Mouse (Mus musculus) forebrain, embryonic 13.5 days (tissue): ENCODE data around the gene Olfr1045. TPM values are rescaled to one million over a fixed set of nuclear protein-coding genes. Genes with fewer than 3 reads are reported as not detected.
"Not testable (repeated sequence)": the region's sequence is repeated elsewhere in the genome, so short reads cannot be mapped to it uniquely, and the experiment has no call there.

Experiments
- ATAC-seq: fragments of 200-750 bp; cut with Nextera tagmentation; 2 replicates; pipeline ENCODE4 v1.8.0; 2017
- H3K27ac ChIP-seq: fragments of 300-500 bp; sonication (generic); 2 replicates; pipeline ENCODE4 v1.5.1; 2015; ENCODE audit warnings: inconsistent platforms, mild to moderate bottlenecking, moderate library complexity
- H3K27me3 ChIP-seq: fragments of 300-500 bp; sonication (generic); 2 replicates; pipeline ENCODE4 v1.6.1; 2015; ENCODE audit warnings: mild to moderate bottlenecking, inconsistent platforms
- H3K36me3 ChIP-seq: fragments of 300-500 bp; sonication (generic); 2 replicates; pipeline ENCODE4 v1.6.1; 2015; ENCODE audit warnings: mild to moderate bottlenecking, inconsistent platforms; ENCODE audit not compliant: poor library complexity, severe bottlenecking
- H3K4me1 ChIP-seq: fragments of 300-500 bp; sonication (generic); 2 replicates; pipeline ENCODE4 v1.6.1; 2015; ENCODE audit warnings: inconsistent platforms
- H3K4me2 ChIP-seq: fragments of 300-500 bp; sonication (generic); 2 replicates; pipeline ENCODE4 v1.6.1; 2015; ENCODE audit warnings: inconsistent platforms, mild to moderate bottlenecking, moderate library complexity
- H3K4me3 ChIP-seq: fragments of 300-500 bp; sonication (generic); 2 replicates; pipeline ENCODE4 v1.5.1; 2015; ENCODE audit warnings: mild to moderate bottlenecking, inconsistent platforms
- H3K9ac ChIP-seq: fragments of 300-500 bp; sonication (generic); 2 replicates; pipeline ENCODE4 v1.6.1; 2015; ENCODE audit warnings: mild to moderate bottlenecking, inconsistent platforms
- H3K9me3 ChIP-seq: fragments of 300-500 bp; sonication (generic); replicated peaks from 2 replicates; pipeline ENCODE4 v1.6.1; 2016; ENCODE audit warnings: inconsistent platforms
- WGBS: fragments of 180-500 bp; shearing (Covaris S2); methylation state at CpG from one replicate; pipeline ENCODE4 v1.1.7; 2015; 5-methylcytosine and 5-hydroxymethylcytosine counted together
- polyA plus RNA-seq: library from polyadenylated mRNA; unstranded; fragments of >200 nt; fragmentation: Nextera tagmentation; extraction: Ambion mirVana; gene quantifications from 2 replicates; pipeline ENCODE4 v1.2.1, GENCODE M21; 2015

Olfr1045 gene
- not detected in 2 replicates for polyA plus RNA-seq

- no peak within 1 kb of the TSS for H3K9ac ChIP-seq
- no peak within 1 kb of the TSS for H3K27ac ChIP-seq
- no peak within 1 kb of the TSS for H3K4me3 ChIP-seq
- no peak within 1 kb of the TSS for H3K4me2 ChIP-seq
- H3K9me3 ChIP-seq: no peaks in the 10 kb centered on the region
- H3K36me3 ChIP-seq: no peaks in the 10 kb centered on the region
- no peak for ATAC-seq
- H3K27me3 ChIP-seq: no peaks in the 10 kb centered on the region
- no peaks in the 10 kb centered on the region for H3K4me1 ChIP-seq
Measured at GRCm38 (mm10) chr2:86202909-86203308, at the start of gene Olfr1045. Gene Olfr1045, minus strand, starts transcription at chr2:86203009.

GRCm38 (mm10) chr2:86240189-86240588 is 37.4 kb upstream of the Olfr1045 start, which contains the start of gene Olfr1048:
Gene Olfr1048, minus strand, starts transcription at chr2:86240289.
- Histone ChIP-seq H3K9ac (no peak within 1 kb of the TSS), H3K27ac (no peak within 1 kb of the TSS), H3K4me3 (no peak within 1 kb of the TSS), H3K9me3 (no peaks in the 10 kb centered on the region), H3K4me1 (no peaks in the 10 kb centered on the region), H3K27me3 (no peaks in the 10 kb centered on the region), H3K36me3 (no peaks in the 10 kb centered on the region), H3K4me2 (no peak within 1 kb of the TSS)
- ATAC-seq: no peak

GRCm38 (mm10) chr2:86231301-86231700 is 28.5 kb upstream of the Olfr1045 start, which contains the start of gene Olfr1047:
Gene Olfr1047, minus strand, starts transcription at chr2:86231401.
- Histone ChIP-seq H3K4me2 (no peak within 1 kb of the TSS), H3K9me3 (no peaks in the 10 kb centered on the region), H3K27ac (no peak within 1 kb of the TSS), H3K4me3 (no peak within 1 kb of the TSS), H3K4me1 (no peaks in the 10 kb centered on the region), H3K27me3 (no peaks in the 10 kb centered on the region), H3K9ac (no peak within 1 kb of the TSS), H3K36me3 (no peaks in the 10 kb centered on the region)
- WGBS: 87% methylated on average over 1 of the region's 1 CpGs
- ATAC-seq: no peak

GRCm38 (mm10) chr2:86219214-86219613 is 16.4 kb upstream of the Olfr1045 start, which contains the start of gene Olfr1046:
Gene Olfr1046, minus strand, starts transcription at chr2:86219314.
- Histone ChIP-seq H3K27me3 (no peaks in the 10 kb centered on the region), H3K36me3 (no peaks in the 10 kb centered on the region), H3K27ac (no peak within 1 kb of the TSS), H3K4me2 (no peak within 1 kb of the TSS), H3K4me1 (no peaks in the 10 kb centered on the region), H3K9ac (no peak within 1 kb of the TSS), H3K9me3 (no peaks in the 10 kb centered on the region), H3K4me3 (no peak within 1 kb of the TSS)
- ATAC-seq: no peak
- WGBS: 70% methylated on average over 2 of the region's 2 CpGs

GRCm38 (mm10) chr2:86195863-86196262 is 6.9 kb downstream of the Olfr1045 start:
- Histone ChIP-seq H3K27ac (no peak overlapping the region), H3K9ac (no peak overlapping the region), H3K4me2 (no peak overlapping the region), H3K4me1 (no peaks in the 10 kb centered on the region), H3K36me3 (no peaks in the 10 kb centered on the region), H3K4me3 (no peak overlapping the region), H3K9me3 (no peaks in the 10 kb centered on the region), H3K27me3 (no peaks in the 10 kb centered on the region)
- ATAC-seq: no peak
- WGBS: 50% methylated on average over 1 of the region's 1 CpGs

GRCm38 (mm10) chr2:86185583-86185982 is 17.2 kb downstream of the Olfr1045 start, which contains the start of gene Olfr52:
Gene Olfr52, minus strand, starts transcription at chr2:86185683.
- H3K4me2 ChIP-seq: no peak within 1 kb of the TSS
- ATAC-seq: no peak
- H3K4me1 ChIP-seq: no peaks in the 10 kb centered on the region
- no peaks in the 10 kb centered on the region for H3K36me3 ChIP-seq
- no peaks in the 10 kb centered on the region for H3K27me3 ChIP-seq
- no peak within 1 kb of the TSS for H3K27ac ChIP-seq
- H3K4me3 ChIP-seq: no peak within 1 kb of the TSS
- H3K9me3 ChIP-seq: no peaks in the 10 kb centered on the region
- H3K9ac ChIP-seq: no peak within 1 kb of the TSS

- H3K4me3 ChIP-seq: no peak overlapping the region
- no peaks in the 10 kb centered on the region for H3K36me3 ChIP-seq
- no peaks in the 10 kb centered on the region for H3K27me3 ChIP-seq
- no peak overlapping the region for H3K4me2 ChIP-seq
- 72% methylated on average over 3 of the region's 3 CpGs for WGBS
- no peaks in the 10 kb centered on the region for H3K4me1 ChIP-seq
- no peaks in the 10 kb centered on the region for H3K9me3 ChIP-seq
- H3K9ac ChIP-seq: no peak overlapping the region
- no peak for ATAC-seq
- H3K27ac ChIP-seq: no peak overlapping the region
Measured at GRCm38 (mm10) chr2:86179950-86180349, 22.9 kb downstream of the Olfr1045 start.

- Histone ChIP-seq H3K4me3 (no peak within 1 kb of the TSS), H3K27me3 (no peaks in the 10 kb centered on the region), H3K9ac (no peak within 1 kb of the TSS), H3K9me3 (no peaks in the 10 kb centered on the region), H3K4me2 (no peak within 1 kb of the TSS), H3K36me3 (no peaks in the 10 kb centered on the region), H3K4me1 (no peaks in the 10 kb centered on the region), H3K27ac (no peak within 1 kb of the TSS)
- no peak for ATAC-seq
Measured at GRCm38 (mm10) chr2:86177720-86178119, 25.1 kb downstream of the Olfr1045 start, which contains the start of gene Olfr1044. Gene Olfr1044, minus strand, starts transcription at chr2:86177820.

GRCm38 (mm10) chr2:86175422-86175821 is 27.4 kb downstream of the Olfr1045 start:
- not testable (repeated sequence) for H3K9me3 ChIP-seq, H3K27me3 ChIP-seq, H3K9ac ChIP-seq, H3K4me2 ChIP-seq, H3K4me1 ChIP-seq, ATAC-seq, H3K36me3 ChIP-seq, H3K27ac ChIP-seq, H3K4me3 ChIP-seq
- WGBS: 92% methylated on average over 7 of the region's 7 CpGs

- H3K9me3 ChIP-seq: no peaks in the 10 kb centered on the region
- 91% methylated on average over 2 of the region's 2 CpGs for WGBS
- no peak within 1 kb of the TSS for H3K4me2 ChIP-seq
- ATAC-seq: no peak
- no peaks in the 10 kb centered on the region for H3K27me3 ChIP-seq
- H3K4me3 ChIP-seq: no peak within 1 kb of the TSS
- no peaks in the 10 kb centered on the region for H3K36me3 ChIP-seq
- H3K27ac ChIP-seq: no peak within 1 kb of the TSS
- H3K4me1 ChIP-seq: no peaks in the 10 kb centered on the region
- H3K9ac ChIP-seq: no peak within 1 kb of the TSS
Measured at GRCm38 (mm10) chr2:86167422-86167821, 35.4 kb downstream of the Olfr1045 start, which contains the start of gene Olfr1043. Gene Olfr1043, minus strand, starts transcription at chr2:86167522.

GRCm38 (mm10) chr2:86161738-86162137 is 41.1 kb downstream of the Olfr1045 start, which contains the start of gene Olfr1042:
Gene Olfr1042, minus strand, starts transcription at chr2:86161838.
- Histone ChIP-seq H3K27ac (no peak within 1 kb of the TSS), H3K36me3 (no peaks in the 10 kb centered on the region), H3K4me2 (no peak within 1 kb of the TSS), H3K27me3 (no peaks in the 10 kb centered on the region), H3K4me3 (no peak within 1 kb of the TSS), H3K9me3 (no peaks in the 10 kb centered on the region), H3K4me1 (no peaks in the 10 kb centered on the region), H3K9ac (no peak within 1 kb of the TSS)
- 93% methylated on average over 2 of the region's 2 CpGs for WGBS
- no peak for ATAC-seq

GRCm38 (mm10) chr2:86146632-86147031 is 56.2 kb downstream of the Olfr1045 start, which contains the start of gene Olfr1040:
Gene Olfr1040, minus strand, starts transcription at chr2:86146732.
- Histone ChIP-seq H3K27me3 (no peaks in the 10 kb centered on the region), H3K27ac (no peak within 1 kb of the TSS), H3K9me3 (no peaks in the 10 kb centered on the region), H3K4me3 (no peak within 1 kb of the TSS), H3K36me3 (no peaks in the 10 kb centered on the region), H3K4me2 (no peak within 1 kb of the TSS), H3K9ac (no peak within 1 kb of the TSS), H3K4me1 (no peaks in the 10 kb centered on the region)
- no peak for ATAC-seq
- 88% methylated on average over 1 of the region's 1 CpGs for WGBS
